Mouse (Mus musculus): Measurements from ENCODE around the gene Padi3.
A peak's percentile ranks its signal among the peaks of the same experiment; 100 is the strongest.

Padi3 gene

GRCm38 (mm10) chr4:140815996-140816917 lies 5.8 kb upstream of the Padi3 start:
- peak; percentile 90 for DNase-seq (ENCODE audit: low read depth)

- DNase-seq (ENCODE audit: low read depth) = no peak
Measured at GRCm38 (mm10) chr4:140815496-140815895, 5.0 kb upstream of the Padi3 start.

- no peak for DNase-seq (ENCODE audit: low read depth)
Measured at GRCm38 (mm10) chr4:140814241-140815225, 4.1 kb upstream of the Padi3 start.

- peak; percentile 12 for DNase-seq (ENCODE audit: low read depth)
Measured at GRCm38 (mm10) chr4:140813358-140814185, 3.1 kb upstream of the Padi3 start.

- DNase-seq (ENCODE audit: low read depth) = no peak
Measured at GRCm38 (mm10) chr4:140812609-140813008, 2.2 kb upstream of the Padi3 start.

- no peak for DNase-seq (ENCODE audit: low read depth)
Measured at GRCm38 (mm10) chr4:140812191-140812590, 1.7 kb upstream of the Padi3 start.

- peak; percentile 29 for DNase-seq (ENCODE audit: low read depth)
Measured at GRCm38 (mm10) chr4:140809118-140809517, 1.3 kb downstream of the Padi3 start.

GRCm38 (mm10) chr4:140804601-140805000 lies 5.8 kb downstream of the Padi3 start:
- no peak for DNase-seq (ENCODE audit: low read depth)

- no peak for DNase-seq (ENCODE audit: low read depth)
Measured at GRCm38 (mm10) chr4:140801364-140801763, 9.1 kb downstream of the Padi3 start.

- DNase-seq (ENCODE audit: low read depth) = no peak
Measured at GRCm38 (mm10) chr4:140796786-140797185, 13.7 kb downstream of the Padi3 start.

- no peak for DNase-seq (ENCODE audit: low read depth)
Measured at GRCm38 (mm10) chr4:140794678-140795077, 15.8 kb downstream of the Padi3 start.

- no peak for DNase-seq (ENCODE audit: low read depth)
Measured at GRCm38 (mm10) chr4:140793795-140794194, 16.7 kb downstream of the Padi3 start.

- no peak for DNase-seq (ENCODE audit: low read depth)
Measured at GRCm38 (mm10) chr4:140792584-140792983, 17.9 kb downstream of the Padi3 start.

GRCm38 (mm10) chr4:140791071-140791470 lies 19.4 kb downstream of the Padi3 start:
- DNase-seq (ENCODE audit: low read depth) = no peak

GRCm38 (mm10) chr4:140789983-140790382 lies 20.5 kb downstream of the Padi3 start:
- no peak for DNase-seq (ENCODE audit: low read depth)

- peak; percentile 72 for DNase-seq (ENCODE audit: low read depth)
Measured at GRCm38 (mm10) chr4:140788983-140789382, 21.5 kb downstream of the Padi3 start.

- DNase-seq (ENCODE audit: low read depth) = no peak
Measured at GRCm38 (mm10) chr4:140788264-140788663, 22.2 kb downstream of the Padi3 start.

- peak; percentile 97 for DNase-seq (ENCODE audit: low read depth)
Measured at GRCm38 (mm10) chr4:140787414-140787813, 23.0 kb downstream of the Padi3 start.

GRCm38 (mm10) chr4:140785217-140785616 lies 25.2 kb downstream of the Padi3 start:
- no peak for DNase-seq (ENCODE audit: low read depth)

- DNase-seq (ENCODE audit: low read depth) = no peak
Measured at GRCm38 (mm10) chr4:140784292-140784945, 26.0 kb downstream of the Padi3 start.

GRCm38 (mm10) chr4:140782821-140783220 lies 27.6 kb downstream of the Padi3 start:
- DNase-seq (ENCODE audit: low read depth) = no peak

Measured in 416B (cell line).